Mouse (Mus musculus) hindbrain, embryonic 12.5 days (tissue): ENCODE measurements at regions not wholly inside any gene's neighbourhood (a gene's known extent, or its start where the extent isn't known, plus 50 kb on each side); places are given as distances from the start of the nearest gene placed in this dataset.

Experiments used
- ATAC-seq: fragments of 200-750 bp; cut with Nextera tagmentation; 2 replicates; pipeline ENCODE4 v1.8.0; 2017; ENCODE audit warnings: moderate TSS enrichment; ENCODE audit not compliant: low FRiP score
- H3K27ac ChIP-seq: fragments of 300-500 bp; sonication (generic); 2 replicates; pipeline ENCODE4 v1.5.1; 2016; ENCODE audit warnings: mild to moderate bottlenecking
- H3K27me3 ChIP-seq: fragments of 300-500 bp; sonication (generic); 2 replicates; pipeline ENCODE4 v1.6.1; 2016; ENCODE audit warnings: mild to moderate bottlenecking
- H3K36me3 ChIP-seq: fragments of 300-500 bp; sonication (generic); 2 replicates; pipeline ENCODE4 v1.6.1; 2016; ENCODE audit warnings: mild to moderate bottlenecking
- H3K4me1 ChIP-seq: fragments of 300-500 bp; sonication (generic); 2 replicates; pipeline ENCODE4 v1.6.1; 2016
- H3K4me2 ChIP-seq: fragments of 300-500 bp; sonication (generic); replicated peaks from 2 replicates; pipeline ENCODE4 v1.6.1; 2016; ENCODE audit warnings: mild to moderate bottlenecking
- H3K4me3 ChIP-seq: fragments of 300-500 bp; sonication (generic); 2 replicates; pipeline ENCODE4 v1.5.1; 2016; ENCODE audit warnings: mild to moderate bottlenecking
- H3K9ac ChIP-seq: fragments of 300-500 bp; sonication (generic); 2 replicates; pipeline ENCODE4 v1.6.1; 2016; ENCODE audit warnings: mild to moderate bottlenecking, moderate library complexity
- H3K9me3 ChIP-seq: fragments of 300-500 bp; sonication (generic); replicated peaks from 2 replicates; pipeline ENCODE4 v1.6.1; 2016; ENCODE audit warnings: mild to moderate bottlenecking
- WGBS: fragments of 180-500 bp; shearing (Covaris S2); methylation state at CpG from one replicate; pipeline ENCODE4 v1.1.7; 2016; 5-methylcytosine and 5-hydroxymethylcytosine counted together

DNA sequence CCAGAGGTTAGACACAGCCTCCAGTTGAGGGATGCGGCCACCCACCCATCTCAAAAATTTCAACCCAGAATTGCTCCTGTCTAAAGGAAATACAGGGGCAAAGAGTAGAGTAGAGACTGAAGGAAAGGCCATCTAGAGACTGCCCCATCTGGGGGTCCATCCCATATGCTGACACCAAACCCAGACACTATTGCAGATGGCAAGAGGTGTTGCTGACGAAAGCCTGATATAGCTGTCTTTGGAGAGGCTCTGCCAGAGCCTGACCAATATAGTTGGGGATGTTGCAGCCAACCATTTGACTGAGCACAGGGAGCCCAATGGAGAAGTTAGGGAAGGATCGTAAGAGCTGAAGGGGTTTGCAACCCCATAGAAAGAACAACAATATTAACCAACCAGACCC, 141.6 kb upstream of the Reg3b start:
- H3K4me1 ChIP-seq: no peaks in the 10 kb centered on the region
- H3K27me3 ChIP-seq: no peaks in the 10 kb centered on the region
- no peak overlapping the region for H3K4me3 ChIP-seq
- H3K27ac ChIP-seq: no peak overlapping the region
- H3K9ac ChIP-seq: no peak overlapping the region
- H3K36me3 ChIP-seq: no peaks in the 10 kb centered on the region
- WGBS: 93% methylated on average over 3 of the region's 3 CpGs
- no peak overlapping the region for H3K4me2 ChIP-seq
- no peaks in the 10 kb centered on the region for H3K9me3 ChIP-seq
- no peak for ATAC-seq

DNA sequence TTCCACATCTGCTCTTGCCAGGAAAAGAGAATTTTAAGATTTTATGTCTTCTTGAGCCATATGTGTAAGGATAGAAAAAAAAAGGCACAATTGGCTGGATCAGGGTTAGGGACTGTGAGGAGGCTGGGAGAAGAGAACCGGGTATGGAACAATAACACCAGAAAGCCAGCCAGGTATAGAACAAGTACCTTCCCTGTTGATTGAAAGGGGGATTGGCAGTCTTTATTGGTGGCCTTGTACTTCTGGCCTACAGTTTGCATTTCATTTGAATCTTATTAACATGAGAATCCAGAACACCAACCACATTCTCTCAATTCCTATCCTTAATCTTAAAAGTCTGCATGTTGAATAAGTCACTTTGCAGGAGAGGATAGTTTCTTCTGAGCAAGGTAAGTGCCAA, 126.1 kb upstream of the Reg3b start:
- no peak for ATAC-seq
- WGBS: 44% methylated on average over 1 of the region's 1 CpGs
- no peak overlapping the region for H3K4me3 ChIP-seq
- no peaks in the 10 kb centered on the region for H3K36me3 ChIP-seq
- H3K4me1 ChIP-seq: no peaks in the 10 kb centered on the region
- no peak overlapping the region for H3K27ac ChIP-seq
- no peaks in the 10 kb centered on the region for H3K27me3 ChIP-seq
- no peak overlapping the region for H3K4me2 ChIP-seq
- no peaks in the 10 kb centered on the region for H3K9me3 ChIP-seq
- no peak overlapping the region for H3K9ac ChIP-seq

DNA sequence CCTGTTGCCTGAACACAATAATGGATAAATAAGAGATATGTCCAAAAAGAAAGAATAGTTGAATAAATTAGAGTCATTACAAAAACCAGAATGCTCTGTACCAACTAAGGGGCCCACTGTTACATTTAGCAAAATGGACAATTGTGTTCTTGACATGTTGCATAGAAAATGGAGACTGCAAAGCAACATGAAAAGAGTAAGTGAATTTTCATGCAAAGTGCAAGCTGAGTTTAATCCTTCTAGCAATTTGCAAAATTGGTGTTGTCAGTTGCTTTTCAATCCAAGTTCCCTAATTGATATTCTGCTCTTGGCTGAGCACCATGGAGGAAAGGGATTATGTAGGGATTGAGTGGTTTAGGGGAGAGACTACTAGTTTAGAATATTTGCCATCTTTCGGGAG, 125.4 kb upstream of the Reg3b start:
- Histone ChIP-seq H3K27me3 (no peaks in the 10 kb centered on the region), H3K9ac (no peak overlapping the region), H3K4me1 (no peaks in the 10 kb centered on the region), H3K4me3 (no peak overlapping the region), H3K4me2 (no peak overlapping the region), H3K27ac (no peak overlapping the region), H3K9me3 (no peaks in the 10 kb centered on the region), H3K36me3 (no peaks in the 10 kb centered on the region)
- no peak for ATAC-seq
- WGBS: 91% methylated on average over 1 of the region's 1 CpGs

DNA sequence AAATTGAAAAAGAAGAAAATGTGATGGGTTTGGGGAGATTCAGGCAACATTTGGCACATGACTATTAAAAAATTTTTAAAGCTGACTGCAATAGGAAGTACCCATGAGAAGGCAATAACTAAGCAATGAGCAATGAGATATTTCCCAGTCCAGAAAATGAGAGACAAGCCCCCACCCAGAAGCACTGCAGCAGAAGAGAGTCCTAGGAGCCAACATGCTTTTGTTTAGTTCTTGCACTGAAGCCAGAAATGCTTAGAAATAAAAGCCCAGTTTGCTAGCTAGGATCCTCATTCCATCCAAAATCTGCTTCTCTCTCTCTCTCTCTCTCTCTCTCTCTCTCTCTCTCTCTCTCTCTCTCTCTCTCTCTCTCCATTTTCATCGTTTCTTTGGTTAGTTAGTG, 120.4 kb upstream of the Reg3b start:
- Histone ChIP-seq H3K27me3 (no peaks in the 10 kb centered on the region), H3K36me3 (no peaks in the 10 kb centered on the region), H3K4me3 (no peak overlapping the region), H3K9ac (no peak overlapping the region), H3K9me3 (no peaks in the 10 kb centered on the region), H3K27ac (no peak overlapping the region), H3K4me2 (no peak overlapping the region), H3K4me1 (peaks cover 2% of the 10 kb centered on the region; the same call in 1 of the 2 replicates)
- no peak for ATAC-seq
- 59% methylated on average over 1 of the region's 1 CpGs for WGBS

DNA sequence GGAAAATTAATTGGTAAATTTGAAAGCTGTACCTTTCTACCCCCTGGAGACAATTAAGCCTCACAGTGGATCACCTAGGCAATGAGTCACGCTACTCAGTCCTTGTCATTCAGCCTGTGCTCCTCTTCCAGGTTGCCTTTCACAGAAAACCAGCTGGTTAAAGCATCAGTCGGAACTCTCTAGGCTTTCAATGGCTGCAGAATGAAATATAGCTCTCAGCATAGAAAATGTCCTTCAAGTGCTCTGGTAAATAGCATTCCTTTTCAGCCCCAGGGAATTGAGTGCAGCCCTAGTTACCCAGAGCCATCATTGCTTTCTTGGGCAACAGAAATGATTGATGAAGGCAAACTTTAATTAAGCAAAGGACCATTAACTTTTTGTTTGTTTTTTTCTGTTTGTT, 119.9 kb upstream of the Reg3b start:
- 43% methylated on average over 2 of the region's 2 CpGs for WGBS
- no peak overlapping the region for H3K27ac ChIP-seq
- H3K4me3 ChIP-seq: no peak overlapping the region
- peaks cover 2% of the 10 kb centered on the region; the same call in 1 of the 2 replicates for H3K4me1 ChIP-seq
- H3K9ac ChIP-seq: no peak overlapping the region
- H3K36me3 ChIP-seq: no peaks in the 10 kb centered on the region
- H3K9me3 ChIP-seq: no peaks in the 10 kb centered on the region
- H3K27me3 ChIP-seq: no peaks in the 10 kb centered on the region
- ATAC-seq: peak; percentile 80
- H3K4me2 ChIP-seq: no peak overlapping the region

DNA sequence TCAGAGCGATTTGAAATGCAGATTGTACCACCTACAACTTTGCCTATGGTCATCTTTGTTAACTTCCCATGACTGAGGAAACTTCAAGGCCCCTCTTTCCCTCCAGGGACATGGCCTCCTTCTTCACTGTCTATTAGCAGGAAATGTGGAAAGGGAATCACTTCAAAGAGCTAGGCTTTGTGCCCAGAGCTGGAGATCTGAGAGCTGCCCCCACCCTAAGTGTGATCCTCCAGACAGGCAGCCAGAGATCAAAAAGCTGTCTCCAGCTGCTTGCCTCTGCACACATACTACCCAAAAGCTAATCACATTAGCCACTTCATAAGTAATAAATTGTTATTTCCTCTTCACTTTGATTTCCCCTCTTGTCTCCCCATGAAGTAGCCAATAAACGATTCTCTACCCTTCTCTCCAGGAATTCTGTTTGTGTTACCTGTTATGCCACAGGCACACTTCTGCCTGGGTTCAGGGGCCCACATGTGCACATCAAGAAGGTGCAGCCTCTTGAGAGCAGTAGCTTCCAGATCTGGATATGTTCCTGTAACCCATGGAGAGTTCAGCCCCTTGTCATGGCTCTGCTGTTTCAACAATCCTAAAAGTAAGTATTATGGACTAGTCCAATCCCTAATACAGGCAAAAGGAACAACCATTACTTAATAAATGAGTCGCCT, 98.4 kb upstream of the Reg3b start:
- Histone ChIP-seq H3K9me3 (no peaks in the 10 kb centered on the region), H3K4me2 (no peak overlapping the region), H3K27me3 (no peaks in the 10 kb centered on the region), H3K4me1 (no peaks in the 10 kb centered on the region), H3K9ac (no peak overlapping the region), H3K36me3 (no peaks in the 10 kb centered on the region), H3K27ac (no peak overlapping the region), H3K4me3 (no peak overlapping the region)
- ATAC-seq: no peak
- 85% methylated on average over 3 of the region's 3 CpGs for WGBS

DNA sequence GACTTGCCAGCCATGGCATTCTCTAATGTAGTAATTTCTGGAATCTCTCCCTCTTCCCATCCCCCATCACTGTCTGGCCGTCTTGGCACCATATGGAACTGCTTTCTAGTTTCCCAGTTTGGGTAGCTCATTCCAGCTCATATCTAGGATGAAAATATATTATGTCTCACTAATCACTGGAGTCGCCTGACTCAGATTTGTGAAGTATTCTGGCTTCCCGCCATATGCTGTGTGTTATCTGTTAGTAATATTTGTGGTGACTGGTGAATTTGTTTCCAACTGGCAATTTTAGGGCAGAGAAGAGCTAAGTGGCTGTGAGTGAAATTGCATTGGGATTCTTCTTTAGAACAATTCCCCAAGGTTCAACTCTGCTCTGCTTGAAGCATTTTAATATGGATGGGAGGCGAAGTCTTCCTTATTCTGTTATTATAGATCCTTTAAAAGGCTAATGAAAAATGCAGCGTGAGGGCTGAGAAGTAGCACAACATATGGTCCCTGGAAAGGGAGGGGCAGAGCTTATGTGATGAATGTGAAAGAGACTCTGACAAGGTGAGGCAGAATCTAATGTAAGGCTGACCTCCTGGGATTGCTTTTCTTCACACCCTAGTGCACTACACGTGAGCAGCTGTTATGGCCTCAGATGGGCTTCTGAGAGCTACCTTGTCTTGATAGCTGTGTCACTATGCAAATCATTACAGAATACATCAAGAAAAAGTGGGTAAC, 92.3 kb upstream of the Reg3b start:
- WGBS: 51% methylated on average over 6 of the region's 6 CpGs
- Histone ChIP-seq H3K4me3 (no peak overlapping the region), H3K4me1 (no peaks in the 10 kb centered on the region; the same call in 1 of the 2 replicates), H3K9me3 (no peaks in the 10 kb centered on the region), H3K4me2 (no peak overlapping the region), H3K27ac (peak overlapping the region; percentile 49; the same call in 1 of the 2 replicates), H3K9ac (no peak overlapping the region), H3K27me3 (no peaks in the 10 kb centered on the region), H3K36me3 (no peaks in the 10 kb centered on the region)
- ATAC-seq: peak; percentile 79

DNA sequence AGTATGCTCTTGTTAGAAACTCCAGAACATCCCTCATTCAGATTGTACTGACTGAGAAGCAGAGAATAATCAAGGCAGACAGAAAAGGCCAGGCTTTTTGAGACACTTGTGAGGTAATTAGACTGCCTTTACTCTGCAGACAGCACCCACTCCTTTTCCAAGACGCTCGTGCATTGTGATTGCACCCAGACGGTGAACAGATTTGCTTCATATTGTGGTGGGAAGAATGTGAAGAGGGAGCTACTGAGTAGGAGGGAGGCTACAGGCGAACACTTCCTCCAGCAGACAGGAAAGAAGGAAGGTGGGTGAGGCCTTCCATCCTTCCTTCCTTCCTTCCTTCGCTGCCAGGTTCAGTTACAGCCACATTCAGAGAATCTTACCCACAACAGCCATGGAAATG, 89.9 kb upstream of the Reg3b start:
- ATAC-seq: no peak
- no peak overlapping the region for H3K9ac ChIP-seq
- H3K27ac ChIP-seq: no peak overlapping the region
- 83% methylated on average over 5 of the region's 5 CpGs for WGBS
- no peaks in the 10 kb centered on the region for H3K36me3 ChIP-seq
- H3K9me3 ChIP-seq: no peaks in the 10 kb centered on the region
- no peak overlapping the region for H3K4me3 ChIP-seq
- H3K4me1 ChIP-seq: no peaks in the 10 kb centered on the region; the same call in 1 of the 2 replicates
- H3K4me2 ChIP-seq: no peak overlapping the region
- no peaks in the 10 kb centered on the region for H3K27me3 ChIP-seq

DNA sequence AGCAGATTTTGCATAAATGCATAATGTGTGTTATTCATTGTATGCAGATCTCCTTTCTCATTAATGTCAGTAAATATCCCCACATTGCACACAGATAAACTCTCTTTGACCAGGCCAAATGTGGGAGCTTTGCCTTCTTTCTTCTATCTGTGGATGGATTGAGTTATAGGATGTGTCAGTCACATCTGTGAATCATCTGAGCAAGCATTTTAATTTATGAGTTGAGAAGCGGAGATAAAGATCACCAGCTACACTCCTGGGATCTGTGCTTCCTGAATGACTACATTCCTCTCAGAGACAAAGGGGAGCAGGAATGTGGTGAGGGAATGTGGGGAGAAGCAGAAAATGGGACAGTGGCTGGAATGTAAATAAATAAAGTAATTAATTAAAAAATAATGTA, 75.8 kb upstream of the Reg3b start:
- Histone ChIP-seq H3K27ac (no peak overlapping the region), H3K4me1 (peaks cover 3% of the 10 kb centered on the region; the same call in 1 of the 2 replicates), H3K36me3 (no peaks in the 10 kb centered on the region), H3K4me2 (no peak overlapping the region), H3K4me3 (no peak overlapping the region), H3K27me3 (no peaks in the 10 kb centered on the region), H3K9ac (no peak overlapping the region), H3K9me3 (no peaks in the 10 kb centered on the region)
- 48% methylated on average over 1 of the region's 1 CpGs for WGBS
- peak; percentile 52; the same call in 1 of the 2 replicates for ATAC-seq

DNA sequence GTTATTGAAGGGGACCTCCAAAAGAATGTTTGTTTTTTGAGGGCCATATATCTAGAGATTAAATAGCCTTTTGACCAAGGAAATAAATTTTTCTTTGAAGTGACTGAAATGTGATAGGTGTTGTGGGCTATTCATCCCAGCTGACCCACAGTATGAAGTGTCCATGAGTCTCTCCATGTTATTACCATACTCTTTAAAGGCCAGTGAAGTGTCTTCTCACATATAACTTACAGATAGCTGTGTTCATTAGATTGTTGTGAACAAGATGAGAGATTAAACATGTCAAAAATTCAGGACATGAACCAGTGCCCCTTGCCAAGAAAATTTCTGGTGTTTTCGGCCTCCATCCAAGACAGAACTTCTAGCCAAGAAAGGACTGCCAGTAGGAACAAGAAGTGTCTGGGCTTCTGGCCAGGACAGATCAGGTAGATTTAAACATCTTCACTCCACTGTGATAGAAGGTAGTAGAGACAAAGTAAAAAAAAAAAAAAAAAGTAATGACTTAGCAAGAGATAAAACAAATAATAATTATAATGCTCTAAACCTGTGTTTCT, 67.2 kb upstream of the Reg3b start:
- ATAC-seq: no peak
- H3K4me3 ChIP-seq: no peak overlapping the region
- H3K27me3 ChIP-seq: no peaks in the 10 kb centered on the region
- H3K27ac ChIP-seq: no peak overlapping the region
- no peaks in the 10 kb centered on the region for H3K36me3 ChIP-seq
- no peak overlapping the region for H3K4me2 ChIP-seq
- no peaks in the 10 kb centered on the region for H3K9me3 ChIP-seq
- 92% methylated on average over 1 of the region's 1 CpGs for WGBS
- no peak overlapping the region for H3K9ac ChIP-seq
- no peaks in the 10 kb centered on the region for H3K4me1 ChIP-seq
